Mouse (Mus musculus) cerebellum, postnatal 4 days (tissue): ENCODE data around the gene Prss57.

ENCODE experiments used
- DNase-seq, 2 experiments: peaks; one replicate each; pipeline ENCODE4 v3.0.0; 2022; ENCODE audit warnings: low spot score in 2 of 2, mixed read lengths in 1 of 2

The Prss57 gene

GRCm38 (mm10) chr10:79756660-79757059 is 34.1 kb downstream of the Prss57 start:
- DNase-seq, result no peak

- DNase-seq, result no peak
Measured at GRCm38 (mm10) chr10:79755854-79756253, 34.9 kb downstream of the Prss57 start.

- peak; percentile 56 to 78 for DNase-seq
Measured at GRCm38 (mm10) chr10:79754856-79755516, 35.8 kb downstream of the Prss57 start, which contains the start of gene Fgf22. Gene Fgf22 (plus strand): TSS chr10:79755076.

GRCm38 (mm10) chr10:79748496-79748895 is 42.3 kb downstream of the Prss57 start:
- DNase-seq, result no peak

GRCm38 (mm10) chr10:79746774-79747151 is 44.0 kb downstream of the Prss57 start:
- DNase-seq, result no peak

- peak; percentile 88 to 96 for DNase-seq
Measured at GRCm38 (mm10) chr10:79745898-79746773, 44.6 kb downstream of the Prss57 start, which contains the start of gene Polrmt. Gene Polrmt (minus strand): TSS chr10:79746581.

GRCm38 (mm10) chr10:79745411-79745810 is 45.4 kb downstream of the Prss57 start:
- no peak for DNase-seq

- DNase-seq, result no peak
Measured at GRCm38 (mm10) chr10:79743650-79744365, 47.0 kb downstream of the Prss57 start.

GRCm38 (mm10) chr10:79743161-79743560 is 47.6 kb downstream of the Prss57 start:
- DNase-seq, result no peak

- no peak for DNase-seq
Measured at GRCm38 (mm10) chr10:79740863-79741262, 49.9 kb downstream of the Prss57 start.

GRCm38 (mm10) chr10:79739234-79739633 is 51.5 kb downstream of the Prss57 start:
- DNase-seq, result no peak

GRCm38 (mm10) chr10:79738259-79738658 is 52.5 kb downstream of the Prss57 start:
- no peak for DNase-seq

GRCm38 (mm10) chr10:79736706-79737105 is 54.1 kb downstream of the Prss57 start:
- no peak for DNase-seq

- no peak for DNase-seq
Measured at GRCm38 (mm10) chr10:79735361-79735760, 55.4 kb downstream of the Prss57 start.

GRCm38 (mm10) chr10:79733847-79734246 is 56.9 kb downstream of the Prss57 start:
- no peak for DNase-seq

- DNase-seq, result no peak
Measured at GRCm38 (mm10) chr10:79732500-79732899, 58.3 kb downstream of the Prss57 start.
